Mouse (Mus musculus) brain, embryonic 14.5 days (tissue): ENCODE measurements around the gene Gmpr.

ENCODE experiments used
- CTCF ChIP-seq: fragments of 200-500 bp; IDR thresholded peaks from 2 replicates; pipeline ENCODE4 v1.5.1; 2012; ENCODE audit warnings: inconsistent platforms, mild to moderate bottlenecking, moderate library complexity, borderline replicate concordance; ENCODE audit not compliant: insufficient read depth, insufficient read length; ENCODE audit errors: extremely low read depth
- POLR2A ChIP-seq: fragments of 200-500 bp; IDR thresholded peaks from 2 replicates; pipeline ENCODE4 v1.6.1; 2012; ENCODE audit warnings: mild to moderate bottlenecking, inconsistent platforms, borderline replicate concordance; ENCODE audit not compliant: poor library complexity, insufficient read depth, insufficient read length, severe bottlenecking; ENCODE audit errors: extremely low read depth

- TF ChIP-seq CTCF (no peak), POLR2A (no peak)
Measured at GRCm38 (mm10) chr13:45491991-45492732, 15.1 kb upstream of the Gmpr start.
